Mouse (Mus musculus) large intestine, adult 2 months (tissue): ENCODE measurements at regions not wholly inside any gene's neighbourhood (a gene's known extent, or its start where the extent isn't known, plus 50 kb on each side); places are given as distances from the start of the nearest gene placed in this dataset.

Source experiments
- DNase-seq: peaks from one replicate; pipeline ENCODE4 v3.0.0-alpha.2; 2012; ENCODE audit warnings: low read depth, low spot score
- WGBS: fragments of 180-500 bp; shearing (Covaris S2); methylation state at CpG from one replicate; pipeline ENCODE4 v1.1.7; 2018; 5-methylcytosine and 5-hydroxymethylcytosine counted together

DNA sequence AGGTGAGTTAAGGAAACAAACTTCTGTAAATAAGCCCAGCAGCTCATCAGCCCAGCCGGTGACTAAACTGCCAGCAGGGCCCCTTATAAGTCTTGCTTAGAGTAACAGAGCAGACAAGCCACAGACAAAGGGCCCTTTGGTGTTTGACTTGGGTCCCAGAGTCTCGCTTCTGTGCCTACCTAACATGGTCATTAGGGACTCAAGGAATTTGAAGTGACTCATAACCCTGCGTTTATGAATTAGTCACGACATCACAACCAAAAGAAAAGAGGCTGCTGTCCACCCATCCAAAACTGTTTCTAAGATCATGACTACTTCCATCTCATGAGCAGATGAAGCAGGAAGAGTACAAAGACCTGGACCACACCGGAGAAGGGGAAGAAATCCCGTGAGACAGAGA lies 227.5 kb upstream of the Fn1 start:
- no peak for DNase-seq
- WGBS = 53% methylated on average over 6 of the region's 6 CpGs

DNA sequence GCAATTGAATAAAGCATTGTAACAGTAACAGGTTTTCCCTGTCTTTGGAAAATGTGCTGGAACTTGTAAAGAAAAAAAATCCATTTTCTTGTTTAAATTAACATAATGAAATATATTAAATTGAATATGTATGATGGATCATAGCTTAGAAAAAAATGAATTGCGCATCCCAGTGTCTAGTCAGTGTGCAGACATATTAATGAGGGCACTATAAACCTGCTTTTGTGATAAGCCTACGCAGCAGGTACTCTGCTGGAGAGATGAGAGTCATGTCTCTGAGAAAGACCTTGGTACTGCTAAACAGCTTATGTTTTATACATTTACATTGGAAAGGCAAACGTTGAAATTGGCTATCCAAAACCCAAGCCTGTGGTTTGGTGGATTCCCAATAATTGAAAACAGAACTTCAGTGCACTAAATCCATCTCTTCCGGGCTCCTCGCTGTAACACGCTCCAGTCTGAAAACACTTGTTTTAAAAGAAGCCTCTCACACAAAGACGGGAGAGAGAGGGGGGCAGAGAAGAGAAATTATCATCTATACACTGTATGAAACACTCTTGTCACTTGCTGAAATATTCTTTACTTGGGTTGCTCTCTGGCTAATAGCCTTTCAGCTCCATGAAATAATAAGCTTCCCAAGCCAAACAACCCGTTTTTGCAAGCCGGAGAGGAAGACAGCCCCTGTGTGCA lies 223.9 kb upstream of the Fn1 start:
- WGBS = 80% methylated on average over 9 of the region's 9 CpGs
- DNase-seq = no peak

DNA sequence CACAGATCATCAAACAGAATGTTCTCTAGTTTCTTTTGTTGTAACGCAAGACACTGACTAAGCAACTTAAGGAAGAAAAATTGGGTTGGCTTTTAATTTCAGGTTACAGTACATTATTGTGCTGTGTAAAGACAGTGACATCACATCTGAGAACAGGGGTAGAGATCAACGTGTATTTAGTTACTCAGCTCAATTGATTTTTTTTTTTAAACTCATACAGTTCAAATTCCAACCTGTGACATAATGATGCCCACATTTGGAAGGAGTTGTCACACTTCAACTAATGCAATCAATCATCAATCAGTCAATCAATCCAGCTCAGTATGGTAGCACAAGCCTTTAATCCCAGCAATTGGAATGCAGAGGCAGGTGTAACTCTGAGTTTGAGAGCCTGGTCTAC lies 221.0 kb upstream of the Fn1 start:
- 77% methylated on average over 2 of the region's 2 CpGs for WGBS
- no peak for DNase-seq

DNA sequence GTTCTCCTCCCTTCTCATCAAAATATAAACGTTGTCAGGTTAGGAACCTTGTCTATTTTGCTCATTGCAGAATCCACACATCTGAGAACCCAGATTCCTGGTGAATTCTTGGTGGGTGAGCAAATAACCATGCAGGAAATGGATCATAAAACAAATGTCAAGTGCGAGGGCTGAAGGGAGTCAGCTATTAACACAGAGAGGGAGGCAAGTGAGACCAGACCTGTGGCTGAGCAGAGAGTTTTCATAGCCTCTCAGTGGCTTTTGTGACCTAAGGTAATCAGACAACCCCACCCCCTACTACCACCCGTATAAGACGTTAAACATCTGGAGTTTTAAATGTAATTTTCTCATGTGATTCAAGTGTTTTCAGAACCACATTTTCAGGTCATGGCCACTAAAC lies 212.7 kb upstream of the Fn1 start:
- WGBS = 9% methylated on average over 4 of the region's 4 CpGs
- no peak for DNase-seq

DNA sequence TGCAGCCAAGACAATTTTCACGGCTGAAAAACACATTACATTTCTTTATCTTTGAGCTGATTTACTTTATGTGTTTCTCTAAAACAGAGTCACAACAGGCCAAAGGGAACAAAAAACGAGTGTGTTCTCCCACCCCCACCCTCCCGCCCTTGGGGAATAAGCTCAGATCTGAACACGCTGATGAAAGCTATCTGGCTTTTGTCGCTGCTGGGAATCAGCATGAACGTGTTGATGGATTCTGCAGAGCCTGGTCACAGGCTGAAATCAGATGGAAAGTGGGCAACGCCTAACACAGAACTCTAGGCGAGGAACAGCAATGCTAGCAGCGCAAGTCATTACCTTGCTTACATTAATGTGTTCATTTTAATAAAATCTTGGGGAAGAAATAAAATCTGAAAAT lies 211.7 kb upstream of the Fn1 start:
- no peak for DNase-seq
- WGBS = 86% methylated on average over 9 of the region's 9 CpGs

DNA sequence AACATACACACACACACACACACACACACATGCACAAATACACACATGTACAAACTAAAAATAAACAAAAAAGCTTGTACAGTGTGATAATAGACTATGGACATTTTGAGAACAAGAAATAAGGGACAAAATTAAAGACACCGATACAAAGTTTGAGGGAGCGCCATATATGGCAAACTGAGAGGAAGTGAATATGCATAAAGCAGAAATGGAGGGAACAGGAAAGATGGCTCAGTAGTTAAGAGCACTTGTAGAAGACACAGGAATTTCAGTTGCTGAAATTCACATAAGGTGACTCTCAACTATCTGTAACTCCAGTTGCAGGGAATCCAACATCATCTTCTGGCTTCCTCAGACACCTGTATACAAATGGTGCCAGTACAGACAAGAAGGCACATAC lies 200.2 kb upstream of the Fn1 start:
- 95% methylated on average over 2 of the region's 2 CpGs for WGBS
- DNase-seq = no peak

DNA sequence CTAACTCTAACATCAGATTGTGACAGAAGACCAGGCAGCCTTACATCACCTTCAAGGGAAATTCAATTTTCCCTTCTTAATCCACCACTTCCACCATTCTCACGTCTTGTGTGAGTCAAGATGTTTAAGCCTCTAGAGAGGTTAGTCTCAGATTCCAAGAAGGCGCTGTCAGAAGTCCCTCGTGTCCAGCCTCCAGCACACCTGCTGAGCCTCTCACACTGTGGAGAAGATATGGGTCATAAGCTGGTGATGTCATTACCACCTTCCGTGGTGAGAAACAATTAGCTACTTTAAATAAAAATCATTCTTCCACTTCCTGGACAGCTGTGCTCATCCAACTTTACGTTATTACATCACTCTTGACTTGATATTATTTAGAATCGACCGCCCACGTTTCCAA lies 198.3 kb upstream of the Fn1 start:
- 80% methylated on average over 8 of the region's 8 CpGs for WGBS
- no peak for DNase-seq

DNA sequence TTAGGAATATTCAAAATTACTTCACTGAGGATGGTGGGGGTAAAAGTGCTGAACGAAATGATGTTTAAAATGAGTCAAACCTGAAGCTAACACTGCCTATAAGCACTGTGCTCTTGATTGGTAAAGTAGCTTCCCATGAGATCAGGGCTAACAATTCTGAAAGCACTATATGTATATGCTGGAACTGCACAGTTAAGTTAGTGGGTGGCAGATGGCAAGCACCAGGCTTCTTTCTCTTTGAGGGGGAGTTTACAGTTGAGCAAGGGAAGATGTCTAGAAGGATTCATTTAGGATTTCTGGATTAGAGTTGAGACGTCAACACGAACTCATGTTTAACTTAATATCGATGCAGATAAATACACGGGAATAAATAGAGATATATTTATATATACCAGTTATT lies 195.7 kb upstream of the Fn1 start:
- 85% methylated on average over 5 of the region's 5 CpGs for WGBS

DNA sequence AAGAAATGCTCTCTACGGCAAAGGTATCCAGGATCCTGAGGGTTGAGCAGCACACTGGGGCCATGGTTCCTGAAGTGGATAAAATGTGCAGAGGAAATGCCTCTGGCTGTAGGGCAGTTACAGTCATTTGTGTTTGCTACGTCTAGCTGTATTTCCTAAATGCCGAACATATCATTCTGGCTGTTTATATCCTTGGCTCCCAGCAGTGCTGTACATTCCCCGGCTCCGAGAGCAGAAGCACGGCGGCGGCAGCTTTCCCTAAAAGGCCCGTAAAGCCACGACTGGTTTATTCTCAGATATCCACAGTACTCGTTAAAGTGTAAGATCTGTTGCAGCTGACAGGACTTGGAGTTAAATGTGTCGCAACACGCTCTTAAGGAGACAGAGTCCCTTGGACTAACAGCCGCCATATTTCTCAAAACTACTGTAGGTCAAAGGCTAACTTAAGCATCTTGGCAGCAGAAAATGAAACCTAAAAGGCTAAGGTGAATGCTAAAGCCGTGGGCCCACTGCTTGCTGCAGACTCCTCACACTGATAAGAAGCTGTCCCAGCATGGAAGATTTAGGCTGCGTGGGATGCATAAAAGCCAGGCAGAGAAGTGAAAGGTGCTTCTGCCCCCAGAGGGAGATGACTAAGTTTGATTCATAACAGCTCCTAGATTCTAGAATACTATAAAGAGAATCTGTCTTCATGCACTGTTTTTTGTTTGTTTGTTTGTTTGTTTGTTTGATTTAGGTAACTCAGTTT lies 192.1 kb upstream of the Fn1 start:
- no peak for DNase-seq
- WGBS = 45% methylated on average over 16 of the region's 16 CpGs

More for the DNA sequence above, 195.7 kb upstream of the Fn1 start:
- no peak for DNase-seq

DNA sequence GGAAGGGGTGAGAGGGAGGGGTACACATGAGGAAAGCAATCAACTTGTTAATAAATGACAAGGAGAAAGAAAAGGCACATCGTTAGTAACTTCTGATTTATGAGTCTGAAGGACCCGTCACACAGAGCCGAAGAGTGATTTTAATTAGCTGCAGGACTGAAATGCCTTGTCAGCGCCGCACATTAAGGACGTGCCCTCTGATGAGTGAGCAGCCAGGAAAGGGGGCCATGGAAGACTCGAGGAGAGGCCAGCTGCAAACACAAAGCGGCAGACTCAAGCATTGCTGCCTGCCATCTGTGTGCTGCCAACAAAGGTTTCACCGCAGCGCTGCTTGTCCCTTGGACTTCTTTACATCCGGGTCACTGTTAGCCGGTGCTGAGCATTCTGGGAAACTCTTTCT lies 184.8 kb upstream of the Fn1 start:
- 20% methylated on average over 12 of the region's 12 CpGs for WGBS
- no peak for DNase-seq

DNA sequence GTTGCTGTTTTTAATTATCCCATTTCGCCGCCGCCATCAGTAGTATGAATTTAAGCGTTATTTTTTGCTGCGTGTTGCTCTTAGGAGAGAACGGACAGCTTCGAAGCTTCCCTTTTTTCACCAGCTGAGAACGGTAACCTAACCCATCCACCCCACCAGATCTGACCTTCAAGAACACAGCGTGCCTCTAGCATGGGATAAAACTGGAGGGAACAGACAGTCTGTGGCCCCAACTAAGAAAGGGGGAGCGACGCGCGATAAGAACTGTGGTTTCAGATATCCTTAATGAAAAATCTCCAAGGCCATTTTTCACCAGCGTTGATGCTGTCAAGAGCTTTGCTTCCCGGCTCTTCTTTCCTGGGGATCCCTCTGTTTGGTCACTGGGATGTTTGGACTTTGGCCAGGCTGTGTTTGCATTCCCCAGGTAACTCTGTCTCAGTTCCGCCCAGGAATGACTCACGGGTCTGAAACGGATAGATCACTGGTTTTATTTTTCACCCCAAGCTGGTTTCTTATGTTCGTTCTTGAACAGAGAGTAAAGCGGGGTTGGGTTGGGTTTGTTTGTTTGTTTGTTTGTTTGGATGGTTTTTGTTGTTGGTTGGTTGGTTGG lies 184.1 kb upstream of the Fn1 start:
- peak; percentile 89 for DNase-seq
- WGBS = 34% methylated on average over 20 of the region's 20 CpGs

DNA sequence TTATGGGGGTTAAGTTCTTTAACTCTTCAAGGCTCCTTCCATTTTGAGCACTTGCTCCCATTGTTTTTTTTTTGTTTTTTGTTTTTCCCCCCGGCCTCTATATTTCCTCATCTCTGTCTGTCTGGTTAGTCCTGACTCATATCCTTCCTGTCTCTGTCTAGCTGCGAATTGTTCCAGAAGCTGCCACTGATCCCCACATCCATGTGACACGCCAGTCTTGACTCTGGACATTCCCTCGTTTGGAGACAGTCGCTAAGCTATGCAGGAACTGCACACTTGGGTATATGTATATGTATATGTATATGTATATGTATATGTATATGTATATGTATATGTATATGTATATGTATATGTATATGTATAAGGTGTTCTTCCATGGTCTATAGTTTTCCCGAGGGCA lies 177.4 kb upstream of the Fn1 start:
- no peak for DNase-seq
- 81% methylated on average over 6 of the region's 6 CpGs for WGBS

DNA sequence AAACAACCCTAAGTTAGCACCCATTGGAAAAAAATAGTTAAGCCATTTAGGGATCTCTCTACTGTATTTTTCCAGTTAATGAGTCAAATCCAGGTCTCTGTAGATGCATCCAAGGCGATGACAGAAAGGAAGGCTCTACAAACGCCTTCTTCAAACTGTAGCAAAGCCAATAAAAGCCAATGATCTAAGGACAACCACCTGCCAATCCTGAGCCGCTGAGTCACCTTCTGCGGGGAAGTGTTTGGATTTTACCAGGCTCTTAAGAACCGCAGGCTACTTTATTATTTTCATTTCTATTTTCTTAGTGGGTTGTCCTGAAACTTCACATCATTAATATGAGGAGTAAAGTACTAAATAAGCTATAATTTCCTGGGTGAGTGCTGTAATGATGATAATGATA lies 171.4 kb upstream of the Fn1 start:
- DNase-seq = no peak
- WGBS = 46% methylated on average over 5 of the region's 5 CpGs

DNA sequence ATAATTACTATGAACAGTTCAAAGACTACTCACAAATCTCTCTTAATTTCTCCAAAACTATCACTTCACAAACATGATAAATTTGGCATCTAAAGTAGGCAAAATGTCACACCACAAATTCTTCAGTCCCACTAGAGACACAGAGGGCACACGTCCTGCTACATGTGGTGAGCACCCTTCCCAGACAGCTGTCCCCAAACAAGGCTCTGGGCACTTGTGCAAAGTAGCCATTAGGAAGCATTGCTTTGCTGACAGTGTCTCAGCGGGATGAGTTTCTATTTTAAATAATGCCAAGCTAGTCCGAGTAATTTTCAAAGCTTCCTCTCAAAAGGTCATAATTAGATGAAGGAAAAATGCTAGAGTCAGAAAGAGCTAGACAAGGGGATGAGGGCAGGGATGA lies 169.1 kb upstream of the Fn1 start:
- DNase-seq = no peak
- WGBS = 77% methylated on average over 3 of the region's 3 CpGs

DNA sequence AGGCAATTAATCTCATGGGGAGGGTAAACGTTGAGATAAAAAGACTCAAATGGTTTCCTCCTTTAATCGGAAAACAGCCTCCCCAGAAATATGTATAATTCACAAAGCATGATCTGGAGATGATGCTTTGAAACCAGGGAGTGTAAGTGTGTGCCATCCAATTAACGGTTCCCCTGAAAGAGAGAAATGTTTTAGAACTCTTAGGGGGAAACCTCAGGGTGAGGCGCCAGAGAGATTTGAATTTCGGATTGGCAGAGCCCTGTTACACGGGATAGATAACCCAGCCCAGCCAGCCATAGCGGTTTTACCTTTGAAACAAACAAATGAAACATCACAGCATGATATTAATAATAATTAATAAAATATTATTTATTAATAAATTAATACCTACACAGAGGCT lies 168.1 kb upstream of the Fn1 start:
- WGBS = 80% methylated on average over 7 of the region's 7 CpGs
- DNase-seq = no peak

DNA sequence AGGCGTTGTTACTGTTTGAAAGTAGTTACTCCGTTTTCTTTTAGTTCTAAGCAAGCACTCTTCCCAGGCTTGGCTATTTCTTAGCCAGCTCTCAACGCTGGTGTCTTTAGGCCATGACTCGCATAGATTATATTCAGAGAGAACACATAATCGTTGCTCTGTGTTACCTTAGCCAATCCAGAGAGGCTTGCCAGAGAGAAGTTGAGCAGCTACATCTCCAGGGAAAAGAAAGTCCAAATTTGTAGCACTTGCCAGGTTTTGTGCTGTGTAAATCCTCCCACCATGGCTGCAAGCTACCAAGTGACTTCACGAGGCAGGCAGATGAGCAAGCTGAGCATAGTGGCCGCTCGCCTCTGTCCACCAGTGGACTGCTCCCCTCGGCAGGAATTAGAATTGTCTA lies 163.3 kb upstream of the Fn1 start:
- 83% methylated on average over 9 of the region's 9 CpGs for WGBS
- DNase-seq = no peak

DNA sequence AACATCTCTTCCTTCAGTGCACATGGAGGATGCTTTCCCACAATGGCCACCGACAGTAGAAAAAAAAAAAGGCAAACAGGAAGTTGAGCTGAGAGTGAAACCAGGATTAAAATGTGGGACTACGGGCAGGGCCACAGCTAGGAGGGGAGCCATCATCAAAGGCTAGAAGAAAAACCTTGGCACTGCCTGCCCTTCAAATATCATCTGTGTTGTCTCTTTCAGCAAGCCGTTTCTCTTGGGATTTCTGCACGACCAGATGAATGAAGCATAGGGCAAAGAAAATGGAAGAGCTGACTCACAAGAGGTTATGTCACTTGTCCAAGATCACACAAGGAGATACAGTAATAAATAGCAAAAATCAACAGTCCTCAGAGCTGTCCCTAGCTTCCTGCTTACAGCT lies 161.1 kb upstream of the Fn1 start:
- WGBS = 72% methylated on average over 4 of the region's 4 CpGs
- DNase-seq = no peak

DNA sequence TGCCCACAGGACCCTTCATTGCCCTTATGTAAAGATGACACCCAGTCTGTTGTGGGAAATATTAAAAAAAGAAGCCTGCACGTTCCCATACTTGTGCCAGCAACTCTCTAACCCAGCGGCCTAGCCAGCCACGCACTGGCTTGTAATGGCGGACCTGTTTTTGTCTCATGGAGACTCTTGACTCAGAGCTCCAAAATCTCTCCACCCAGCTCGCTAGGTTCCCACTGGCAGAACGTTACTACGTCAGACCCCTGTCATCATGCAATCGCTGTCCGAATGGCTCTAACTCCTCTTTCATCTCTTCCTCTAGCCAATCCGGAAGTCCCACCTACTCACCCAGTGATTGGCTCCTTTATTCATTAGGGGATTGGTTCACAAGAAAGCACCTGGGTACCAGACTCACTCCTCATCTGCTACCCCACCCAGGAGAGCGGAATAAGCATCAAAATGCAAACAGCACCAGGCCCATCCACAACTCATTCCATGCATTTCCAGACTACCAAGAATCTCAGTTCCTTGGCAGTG lies 159.2 kb upstream of the Fn1 start:
- 95% methylated on average over 11 of the region's 11 CpGs for WGBS
- DNase-seq = no peak

DNA sequence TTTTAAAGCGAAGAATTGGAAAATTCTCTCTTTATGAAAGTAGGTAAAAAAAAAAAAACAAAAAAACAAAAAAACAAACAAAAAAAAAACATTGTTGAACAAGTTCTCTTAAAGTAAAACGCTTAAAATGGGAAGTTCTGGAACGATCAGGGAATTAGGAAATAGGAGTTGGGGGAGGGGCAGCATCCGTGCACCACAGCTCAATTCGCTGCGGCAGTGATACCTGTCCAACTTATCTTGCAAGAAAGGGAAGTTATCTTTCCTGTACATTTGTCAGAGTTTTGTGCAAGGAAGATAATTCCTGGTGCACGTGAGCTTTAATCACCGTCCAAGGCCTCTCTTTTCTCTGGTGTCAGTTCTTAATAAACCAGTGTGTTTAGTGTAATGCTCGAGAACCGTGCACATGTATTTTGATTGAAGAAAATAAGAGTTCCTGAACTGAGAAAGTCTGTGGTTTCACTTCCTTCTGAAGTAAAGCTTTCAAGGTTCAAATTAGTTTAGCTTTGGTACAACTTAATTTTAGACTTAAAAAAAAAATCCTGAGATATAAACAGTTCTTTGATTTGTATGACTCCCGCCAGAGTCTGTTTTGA lies 158.3 kb upstream of the Fn1 start:
- no peak for DNase-seq

DNA sequence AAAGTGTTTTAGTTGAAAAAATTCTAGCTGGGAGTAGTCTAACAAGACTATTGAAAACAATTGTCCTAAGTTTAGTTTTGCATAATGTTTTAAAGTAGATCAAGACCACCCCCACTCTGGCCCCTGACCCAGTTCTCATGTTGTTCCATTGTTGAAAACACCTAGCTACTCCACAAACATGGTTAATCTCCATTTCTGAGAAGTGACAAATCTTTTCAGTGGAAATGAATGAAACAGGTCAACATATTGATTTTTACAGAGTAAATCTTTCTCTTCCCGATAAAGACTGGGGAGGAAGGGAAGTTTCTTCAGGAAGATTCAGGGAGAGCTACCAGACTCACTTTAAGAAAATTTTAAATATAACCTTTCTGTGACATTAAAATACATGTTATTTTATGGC lies 155.0 kb upstream of the Fn1 start:
- 47% methylated on average over 1 of the region's 1 CpGs for WGBS
- DNase-seq = no peak

More for the DNA sequence above, 158.3 kb upstream of the Fn1 start:
- 88% methylated on average over 11 of the region's 11 CpGs for WGBS

DNA sequence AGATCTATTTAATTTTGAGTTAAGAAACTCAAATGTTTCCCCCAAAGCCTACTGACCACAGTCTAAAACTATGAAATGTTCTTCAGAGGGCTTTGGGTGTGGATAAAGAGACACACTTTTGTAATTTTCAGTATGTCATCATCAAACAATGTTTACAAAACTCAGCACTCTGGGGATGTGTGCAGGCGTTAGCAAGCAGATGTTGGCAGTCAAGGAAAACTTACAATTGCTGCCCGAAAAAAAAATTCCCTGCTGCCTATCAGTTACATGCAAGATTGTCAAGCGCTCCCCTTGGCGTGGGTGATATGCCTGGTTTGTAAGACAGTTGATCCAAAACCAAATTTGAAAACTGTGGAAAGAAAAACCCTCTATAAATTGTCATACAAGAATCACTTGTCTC lies 154.6 kb upstream of the Fn1 start:
- 46% methylated on average over 4 of the region's 4 CpGs for WGBS
- DNase-seq = no peak
